Mouse (Mus musculus) cerebellum, adult 2 months (tissue): ENCODE data around the gene Stx17.

Experiments used
- CTCF ChIP-seq: fragments of 200-500 bp; IDR thresholded peaks from 2 replicates; pipeline ENCODE4 v1.5.1; 2011; ENCODE audit warnings: low read depth, mild to moderate bottlenecking, control low read depth, low read length, moderate library complexity, borderline replicate concordance; ENCODE audit not compliant: insufficient read depth
- POLR2A ChIP-seq: fragments of 200-500 bp; IDR thresholded peaks from 2 replicates; pipeline ENCODE4 v1.6.1; 2011; ENCODE audit warnings: low read length, control low read depth, borderline replicate concordance; ENCODE audit not compliant: insufficient read depth

- TF ChIP-seq POLR2A, result no peak
- TF ChIP-seq CTCF, result no peak
Observed at GRCm38 (mm10) chr4:48182115-48182806, 57.5 kb downstream of the Stx17 start.
